Mouse (Mus musculus) cerebellum, adult 11-12 months (tissue): ENCODE results near the gene Vwa8.
"Not testable (repeated sequence)": the region's sequence is repeated elsewhere in the genome, so short reads cannot be mapped to it uniquely, and the experiment has no call there.

Experiments used
- DNase-seq: peaks from one replicate; pipeline ENCODE4 v3.0.0; 2022

Vwa8 gene

GRCm38 (mm10) chr14:78885915-78886534, 37.2 kb downstream of the Vwa8 start:
- DNase-seq = no peak

GRCm38 (mm10) chr14:78886566-78887234, 37.8 kb downstream of the Vwa8 start:
- DNase-seq = no peak

GRCm38 (mm10) chr14:78887494-78887893, 38.6 kb downstream of the Vwa8 start:
- not testable (repeated sequence) for DNase-seq

- no peak for DNase-seq
These were observed 46.6 kb downstream of the Vwa8 start for GRCm38 (mm10) chr14:78895496-78895895.

- peak; percentile 57 for DNase-seq
These were observed 47.4 kb downstream of the Vwa8 start for GRCm38 (mm10) chr14:78896252-78896651.

- no peak for DNase-seq
These were observed 51.9 kb downstream of the Vwa8 start for GRCm38 (mm10) chr14:78900770-78901169.

GRCm38 (mm10) chr14:78908205-78908863, 59.5 kb downstream of the Vwa8 start:
- DNase-seq = no peak

- no peak for DNase-seq
These were observed 63.2 kb downstream of the Vwa8 start for GRCm38 (mm10) chr14:78912076-78912475.

GRCm38 (mm10) chr14:78914180-78914579, 65.3 kb downstream of the Vwa8 start:
- DNase-seq = no peak

- DNase-seq = peak; percentile 15
These were observed 67.8 kb downstream of the Vwa8 start for GRCm38 (mm10) chr14:78916691-78917090.

- no peak for DNase-seq
These were observed 72.4 kb downstream of the Vwa8 start for GRCm38 (mm10) chr14:78921219-78921618.

GRCm38 (mm10) chr14:78923631-78924030, 74.8 kb downstream of the Vwa8 start:
- no peak for DNase-seq

- DNase-seq = no peak
These were observed 76.1 kb downstream of the Vwa8 start for GRCm38 (mm10) chr14:78924755-78925537.

- no peak for DNase-seq
These were observed 83.2 kb downstream of the Vwa8 start for GRCm38 (mm10) chr14:78932094-78932493.

- DNase-seq = no peak
These were observed 84.5 kb downstream of the Vwa8 start for GRCm38 (mm10) chr14:78933399-78933798.

GRCm38 (mm10) chr14:78934596-78934995, 85.7 kb downstream of the Vwa8 start:
- no peak for DNase-seq

GRCm38 (mm10) chr14:78935796-78936195, 86.9 kb downstream of the Vwa8 start:
- DNase-seq = no peak

- no peak for DNase-seq
These were observed 93.1 kb downstream of the Vwa8 start for GRCm38 (mm10) chr14:78941741-78942475.

GRCm38 (mm10) chr14:78955745-78956144, 106.9 kb downstream of the Vwa8 start:
- DNase-seq = no peak

GRCm38 (mm10) chr14:78970621-78971020, 121.8 kb downstream of the Vwa8 start:
- DNase-seq = no peak

GRCm38 (mm10) chr14:78972424-78972823, 123.6 kb downstream of the Vwa8 start:
- DNase-seq = no peak

GRCm38 (mm10) chr14:78983104-78983503, 134.3 kb downstream of the Vwa8 start:
- DNase-seq = no peak

- DNase-seq = no peak
These were observed 135.4 kb downstream of the Vwa8 start for GRCm38 (mm10) chr14:78984296-78984695.
